Mouse (Mus musculus) forebrain, embryonic 12.5 days (tissue): ENCODE measurements around the gene Pdlim4. TPM values are rescaled to one million over a fixed set of nuclear protein-coding genes. Genes with fewer than 3 reads are reported as not detected.

Experiments
- polyA plus RNA-seq: library from polyadenylated mRNA; unstranded; fragments of >200 nt; fragmentation: Nextera tagmentation; extraction: Ambion mirVana; gene quantifications from 2 replicates; pipeline ENCODE4 v1.2.1, GENCODE M21; 2016

The Pdlim4 gene
- polyA plus RNA-seq, 1 experiment from 2014 or later: 43.8 TPM

Other genes with a start within 250 kb of the Pdlim4 start
- gene Gm12216, start 209.8 kb downstream of the Pdlim4 start, polyA plus RNA-seq: 0.36 TPM in 1 of 2 replicates, not detected in the other
- gene Slc22a5, start 177.4 kb downstream of the Pdlim4 start, polyA plus RNA-seq: 7.8 and 7.9 TPM in 2 replicates
- gene Slc22a21, start 88.7 kb downstream of the Pdlim4 start, polyA plus RNA-seq: 1.4 and 2.7 TPM in 2 replicates
- gene Slc22a4, start 40.9 kb downstream of the Pdlim4 start, polyA plus RNA-seq: 0.92 and 1.6 TPM in 2 replicates
- 10.5 and 12.7 TPM in 2 replicates for gene P4ha2, start 31.1 kb upstream of the Pdlim4 start, polyA plus RNA-seq
- not detected in 2 replicates for gene Csf2, start 180.7 kb upstream of the Pdlim4 start, polyA plus RNA-seq
- not detected in 2 replicates for gene Il3, start 198.3 kb upstream of the Pdlim4 start, polyA plus RNA-seq
- gene Acsl6, start 234.8 kb upstream of the Pdlim4 start, polyA plus RNA-seq: 24.6 and 26.4 TPM in 2 replicates